Mouse (Mus musculus) heart, postnatal 0 days (tissue): Measurements from ENCODE around the gene Macrod1.

Experiments
- CTCF ChIP-seq: IDR thresholded peaks from 2 replicates; pipeline ENCODE4 v1.5.1; 2016; ENCODE audit warnings: antibody characterized with exemption, control low read depth, low read depth
- EP300 ChIP-seq: IDR thresholded peaks from 2 replicates; pipeline ENCODE4 v1.6.1; 2016; ENCODE audit warnings: antibody characterized with exemption, low read depth

GRCm38 (mm10) chr19:7103349-7103992 is 46.9 kb downstream of the Macrod1 start:
- TF ChIP-seq EP300 (no peak), CTCF (no peak)
